Mouse (Mus musculus) forebrain, embryonic 16.5 days (tissue): ENCODE data around the gene Ccr3. TPM values are rescaled to one million over a fixed set of nuclear protein-coding genes. Genes with fewer than 3 reads are reported as not detected.
"Not testable (repeated sequence)": the region's sequence is repeated elsewhere in the genome, so short reads cannot be mapped to it uniquely, and the experiment has no call there.

Experiments used
- ATAC-seq: fragments of 200-750 bp; cut with Nextera tagmentation; 2 replicates; pipeline ENCODE4 v1.8.0; 2017; ENCODE audit warnings: mild to moderate bottlenecking, moderate library complexity
- H3K27ac ChIP-seq: fragments of 300-500 bp; sonication (generic); 2 replicates; pipeline ENCODE4 v1.5.1; 2014; ENCODE audit warnings: low read length, control low read depth
- H3K27me3 ChIP-seq: fragments of 300-500 bp; sonication (generic); replicated peaks from 2 replicates; pipeline ENCODE4 v1.6.1; 2014; ENCODE audit warnings: low read length; ENCODE audit not compliant: control insufficient read depth, insufficient read depth
- H3K36me3 ChIP-seq: fragments of 300-500 bp; sonication (generic); 2 replicates; pipeline ENCODE4 v1.6.1; 2014; ENCODE audit not compliant: control insufficient read depth, insufficient read depth
- H3K4me1 ChIP-seq: fragments of 300-500 bp; sonication (generic); replicated peaks from 2 replicates; pipeline ENCODE4 v1.6.1; 2014; ENCODE audit warnings: low read length; ENCODE audit not compliant: control insufficient read depth, insufficient read depth
- H3K4me2 ChIP-seq: fragments of 300-500 bp; sonication (generic); 2 replicates; pipeline ENCODE4 v1.6.1; 2014; ENCODE audit warnings: mild to moderate bottlenecking, low read length, control low read depth
- H3K4me3 ChIP-seq: fragments of 300-500 bp; sonication (generic); replicated peaks from 2 replicates; pipeline ENCODE4 v1.5.1; 2014; ENCODE audit warnings: mild to moderate bottlenecking, low read length, control low read depth
- H3K9ac ChIP-seq: fragments of 300-500 bp; sonication (generic); replicated peaks from 2 replicates; pipeline ENCODE4 v1.6.1; 2014; ENCODE audit warnings: low read depth, low read length, control low read depth
- H3K9me3 ChIP-seq: fragments of 300-500 bp; sonication (generic); 2 replicates; pipeline ENCODE4 v1.6.1; 2016; ENCODE audit warnings: low read length; ENCODE audit not compliant: control insufficient read depth
- WGBS: fragments of 180-500 bp; shearing (Covaris S2); extraction: QIAGEN DNeasy Blood & Tissue Kit; methylation state at CpG from one replicate; pipeline ENCODE4 v1.1.7; 2014; 5-methylcytosine and 5-hydroxymethylcytosine counted together
- polyA plus RNA-seq: library from polyadenylated mRNA; unstranded; fragments of >200 nt; fragmentation: Nextera tagmentation; extraction: Ambion mirVana; gene quantifications from 2 replicates; pipeline ENCODE4 v1.2.1, GENCODE M21; 2015

The Ccr3 gene
- polyA plus RNA-seq, 1 experiment from 2014 or later = not detected

DNA sequence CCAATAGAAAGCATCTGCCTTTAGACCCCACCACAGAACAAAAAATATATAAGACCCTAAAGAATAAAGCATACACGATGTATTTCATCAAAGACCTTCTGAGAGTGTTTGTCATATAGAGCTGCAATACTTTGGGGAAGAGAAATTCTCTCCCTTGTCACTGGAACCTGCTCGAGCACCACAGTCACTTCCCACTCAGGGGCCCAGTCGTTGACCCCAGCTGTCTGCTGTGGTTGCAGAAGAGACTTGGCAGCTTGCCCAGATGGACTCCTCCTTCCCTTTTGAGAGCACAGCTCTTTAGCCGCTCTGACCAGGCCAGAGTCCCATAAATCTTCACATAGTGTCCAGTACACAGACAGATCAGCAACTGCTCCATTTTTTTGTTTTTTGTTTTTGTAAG lies 15.9 kb downstream of the Ccr3 start:
- H3K4me2 ChIP-seq = no peak overlapping the region
- WGBS = 36% methylated on average over 4 of the region's 4 CpGs
- no peak for ATAC-seq
- H3K9me3 ChIP-seq = no peaks in the 10 kb centered on the region
- no peak overlapping the region for H3K27ac ChIP-seq
- H3K36me3 ChIP-seq = no peaks in the 10 kb centered on the region
- H3K4me3 ChIP-seq = no peak overlapping the region
- no peak overlapping the region for H3K9ac ChIP-seq
- no peaks in the 10 kb centered on the region for H3K27me3 ChIP-seq
- no peaks in the 10 kb centered on the region for H3K4me1 ChIP-seq

DNA sequence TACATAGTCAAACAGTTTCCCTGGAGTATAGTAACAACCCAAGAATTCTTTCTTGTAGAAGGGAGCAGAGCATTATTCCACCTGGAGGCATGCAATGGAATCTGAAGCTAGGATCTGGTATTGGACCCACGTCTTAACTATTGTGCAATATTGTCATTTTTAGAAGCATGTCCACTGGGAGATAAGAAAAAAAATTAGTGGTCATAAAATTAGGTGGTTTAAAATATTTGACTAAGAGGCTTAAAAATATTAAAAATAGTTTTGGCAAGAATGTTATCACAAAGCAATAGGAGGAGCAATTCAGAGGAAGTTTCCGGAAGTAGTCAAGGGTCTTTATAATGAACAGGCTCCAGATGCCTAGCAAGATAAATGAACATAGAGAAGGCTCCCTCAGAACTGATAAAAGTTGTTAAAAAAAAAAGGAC lies 16.4 kb downstream of the Ccr3 start:
- Histone ChIP-seq H3K9ac (no peak overlapping the region), H3K4me2 (no peak overlapping the region), H3K36me3 (no peaks in the 10 kb centered on the region), H3K9me3 (no peaks in the 10 kb centered on the region), H3K27ac (no peak overlapping the region), H3K4me3 (no peak overlapping the region), H3K27me3 (no peaks in the 10 kb centered on the region), H3K4me1 (no peaks in the 10 kb centered on the region)
- WGBS = 82% methylated on average over 2 of the region's 2 CpGs
- ATAC-seq = no peak

DNA sequence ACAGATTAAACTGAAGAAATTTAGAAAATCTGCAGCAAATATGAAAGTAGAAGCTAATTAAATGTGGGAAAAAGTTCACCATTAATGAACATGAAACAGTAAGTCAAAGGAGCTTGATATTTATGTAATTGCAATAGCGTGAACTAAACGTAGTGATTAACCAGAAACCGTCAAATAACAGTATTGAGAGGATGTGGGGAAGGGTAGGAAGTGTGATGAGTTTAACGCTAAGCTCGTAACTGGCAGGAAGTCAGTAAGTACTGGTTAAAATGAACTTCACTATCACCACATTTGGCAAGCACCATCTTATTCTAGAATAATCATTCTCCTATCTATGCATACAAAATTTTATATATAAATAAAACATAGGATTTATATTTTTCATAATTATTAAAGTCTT lies 17.2 kb downstream of the Ccr3 start:
- Histone ChIP-seq H3K27ac (no peak overlapping the region), H3K4me1 (no peaks in the 10 kb centered on the region), H3K9ac (no peak overlapping the region), H3K36me3 (no peaks in the 10 kb centered on the region), H3K4me2 (no peak overlapping the region), H3K27me3 (no peaks in the 10 kb centered on the region), H3K9me3 (no peaks in the 10 kb centered on the region), H3K4me3 (no peak overlapping the region)
- ATAC-seq = no peak
- WGBS = 79% methylated on average over 5 of the region's 5 CpGs

DNA sequence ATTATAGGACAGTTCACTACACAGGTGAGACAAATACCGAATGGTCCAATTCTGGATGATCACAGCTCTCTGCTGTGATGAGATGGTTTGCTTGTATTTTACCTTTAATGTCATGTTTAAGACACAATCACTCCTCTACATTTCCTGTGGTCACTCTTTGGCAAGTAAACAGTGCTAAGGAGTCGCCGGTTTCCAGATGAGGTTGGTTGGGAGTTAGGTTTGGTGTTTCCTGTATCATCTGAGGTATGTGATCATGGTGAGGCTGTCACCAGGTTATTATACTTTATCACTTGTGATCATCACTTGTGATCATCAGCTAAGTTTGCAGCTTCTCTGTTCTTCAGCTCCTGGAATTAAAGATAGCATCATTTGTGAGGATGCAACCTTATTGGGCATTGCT lies 19.2 kb downstream of the Ccr3 start:
- no peak for ATAC-seq

DNA sequence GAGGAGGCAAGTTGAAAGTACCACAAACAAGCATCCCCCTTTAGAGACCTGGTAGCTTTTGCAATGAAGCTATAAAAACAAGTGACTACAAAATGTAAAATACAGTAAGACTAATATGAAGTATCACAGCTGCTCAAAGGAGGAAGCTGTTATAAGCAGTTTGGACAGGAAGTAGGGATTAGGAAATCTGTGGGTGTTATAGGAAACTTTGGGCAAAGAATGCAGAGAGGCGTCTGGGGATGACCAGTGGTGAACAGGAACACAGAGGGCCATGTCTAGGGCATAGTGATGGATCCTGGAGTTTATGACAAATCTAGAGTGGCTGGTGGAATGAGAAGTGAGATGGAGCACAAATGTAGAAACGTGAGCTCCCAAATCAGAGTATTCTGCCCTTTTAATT lies 31.8 kb downstream of the Ccr3 start:
- Histone ChIP-seq H3K9ac (no peak overlapping the region), H3K27ac (no peak overlapping the region), H3K4me1 (no peaks in the 10 kb centered on the region), H3K9me3 (no peaks in the 10 kb centered on the region), H3K27me3 (no peaks in the 10 kb centered on the region), H3K4me2 (no peak overlapping the region), H3K4me3 (no peak overlapping the region), H3K36me3 (no peaks in the 10 kb centered on the region)
- no peak for ATAC-seq
- WGBS = 68% methylated on average over 2 of the region's 2 CpGs

More for the DNA sequence above, 19.2 kb downstream of the Ccr3 start:
- Histone ChIP-seq H3K9ac (no peak overlapping the region), H3K9me3 (no peaks in the 10 kb centered on the region), H3K27me3 (no peaks in the 10 kb centered on the region), H3K4me3 (no peak overlapping the region), H3K4me2 (no peak overlapping the region), H3K27ac (no peak overlapping the region), H3K36me3 (no peaks in the 10 kb centered on the region), H3K4me1 (no peaks in the 10 kb centered on the region)
- 89% methylated on average over 3 of the region's 3 CpGs for WGBS

DNA sequence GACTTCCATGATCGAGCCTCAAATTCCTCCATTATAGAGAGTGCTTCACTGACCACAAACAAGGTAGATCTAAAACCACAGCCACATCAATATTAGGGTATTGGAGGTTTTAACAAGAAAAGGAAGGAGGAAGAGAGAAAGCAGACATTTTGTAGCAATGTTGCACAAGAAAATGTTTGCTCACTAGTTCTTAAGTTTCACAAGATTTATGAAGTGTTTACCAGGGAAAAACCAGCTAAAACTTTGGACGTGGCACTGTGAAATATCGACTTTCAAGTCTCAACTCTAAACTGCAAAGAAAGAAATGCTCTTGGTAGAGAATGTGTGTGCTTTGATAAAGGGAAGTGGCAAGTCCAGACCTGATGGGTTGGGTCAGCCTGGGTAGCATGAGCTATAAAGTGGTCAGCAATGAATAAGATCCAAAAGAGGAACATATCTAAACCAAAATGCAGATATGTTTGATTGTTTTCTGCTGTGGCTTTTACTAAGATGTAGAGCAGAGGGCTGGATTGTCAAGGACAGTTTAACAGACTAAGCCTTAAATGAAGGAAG lies 34.5 kb downstream of the Ccr3 start:
- no peak for ATAC-seq
- Histone ChIP-seq H3K4me3 (no peak overlapping the region), H3K27ac (no peak overlapping the region), H3K27me3 (no peaks in the 10 kb centered on the region), H3K9ac (no peak overlapping the region), H3K4me2 (no peak overlapping the region), H3K4me1 (no peaks in the 10 kb centered on the region), H3K36me3 (no peaks in the 10 kb centered on the region), H3K9me3 (no peaks in the 10 kb centered on the region)
- WGBS = 89% methylated on average over 3 of the region's 3 CpGs

DNA sequence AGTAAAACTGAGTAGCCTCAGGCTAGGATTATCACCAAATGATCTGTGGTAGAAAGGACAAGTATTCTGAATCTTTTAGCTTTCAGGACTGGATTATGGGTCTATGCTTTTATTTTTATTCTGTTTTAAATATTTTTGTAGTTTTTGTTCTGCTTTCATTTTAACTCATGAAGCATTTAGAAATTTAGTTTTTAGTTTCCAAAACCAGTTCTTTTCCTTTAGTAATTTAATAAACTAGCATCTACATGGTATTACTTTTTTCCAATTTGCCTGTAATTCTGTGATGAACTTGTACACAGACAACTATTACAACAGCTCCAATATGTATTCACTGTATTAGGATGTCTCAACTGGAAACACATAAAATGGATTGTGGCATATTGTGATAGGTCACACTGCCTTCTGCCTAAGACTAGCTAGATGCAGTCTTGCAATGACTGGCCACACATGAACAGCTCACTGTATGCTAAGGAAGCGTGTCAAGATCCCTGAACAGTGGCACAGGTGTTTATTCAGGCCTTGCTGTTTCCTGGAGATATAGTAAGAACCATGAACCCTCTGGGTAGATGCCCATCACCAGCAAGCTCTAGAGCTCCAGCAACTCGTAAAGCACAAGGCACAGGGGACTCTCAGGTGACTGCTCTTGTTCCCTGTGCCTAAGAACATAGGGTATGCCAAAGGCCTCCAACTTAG lies 38.0 kb downstream of the Ccr3 start:
- no peak for ATAC-seq
- H3K27me3 ChIP-seq = no peaks in the 10 kb centered on the region
- H3K4me2 ChIP-seq = no peak overlapping the region
- no peaks in the 10 kb centered on the region for H3K4me1 ChIP-seq
- no peaks in the 10 kb centered on the region for H3K9me3 ChIP-seq
- 70% methylated on average over 2 of the region's 2 CpGs for WGBS
- H3K4me3 ChIP-seq = no peak overlapping the region
- no peak overlapping the region for H3K27ac ChIP-seq
- H3K36me3 ChIP-seq = no peaks in the 10 kb centered on the region
- H3K9ac ChIP-seq = no peak overlapping the region

DNA sequence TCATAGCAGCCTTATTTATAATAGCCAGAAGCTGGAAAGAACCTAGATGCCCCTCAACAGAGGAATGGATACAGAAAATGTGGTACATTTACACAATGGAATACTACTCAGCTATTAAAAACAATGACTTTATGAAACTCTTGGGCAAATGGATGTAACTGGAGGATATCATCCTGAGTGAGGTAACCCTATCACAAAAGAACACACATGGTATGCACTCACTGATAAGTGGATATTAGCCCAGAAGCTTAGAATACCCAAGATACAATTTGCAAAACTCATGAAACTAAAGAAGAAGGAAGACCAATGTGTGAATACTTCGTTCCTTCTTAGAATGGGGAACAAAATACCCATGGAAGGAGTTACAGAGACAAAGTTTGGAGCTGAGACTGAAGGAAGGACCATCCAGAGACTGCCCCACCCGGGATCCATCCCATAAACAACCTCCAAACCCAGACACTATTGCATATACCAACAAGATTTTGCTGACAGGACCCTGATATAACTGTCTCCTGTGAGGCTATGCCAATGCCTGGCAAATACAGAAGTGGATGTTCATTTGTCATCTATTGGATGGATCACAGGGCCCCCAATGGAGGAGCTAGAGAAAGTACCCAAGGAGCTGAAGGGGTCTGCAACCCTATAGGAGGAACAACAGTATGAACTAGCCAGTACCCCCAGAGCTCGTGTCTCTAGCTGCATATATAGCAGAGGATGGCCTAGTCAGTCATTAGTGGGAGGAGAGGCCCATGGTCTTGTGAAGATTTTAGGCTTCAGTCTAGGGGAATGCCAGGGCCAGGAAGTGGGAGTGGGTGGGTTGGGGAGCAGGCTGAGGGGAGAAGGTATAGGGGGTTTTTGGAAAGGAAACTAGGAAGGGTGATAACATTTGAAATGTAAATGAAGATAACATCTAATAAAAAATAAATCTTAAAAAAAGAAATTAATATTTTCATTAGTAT lies 40.0 kb downstream of the Ccr3 start:
- not testable (repeated sequence) for H3K4me3 ChIP-seq, H3K4me2 ChIP-seq, H3K9ac ChIP-seq, H3K4me1 ChIP-seq, H3K36me3 ChIP-seq, H3K9me3 ChIP-seq, ATAC-seq, H3K27ac ChIP-seq, H3K27me3 ChIP-seq
- WGBS = 67% methylated on average over 3 of the region's 3 CpGs

DNA sequence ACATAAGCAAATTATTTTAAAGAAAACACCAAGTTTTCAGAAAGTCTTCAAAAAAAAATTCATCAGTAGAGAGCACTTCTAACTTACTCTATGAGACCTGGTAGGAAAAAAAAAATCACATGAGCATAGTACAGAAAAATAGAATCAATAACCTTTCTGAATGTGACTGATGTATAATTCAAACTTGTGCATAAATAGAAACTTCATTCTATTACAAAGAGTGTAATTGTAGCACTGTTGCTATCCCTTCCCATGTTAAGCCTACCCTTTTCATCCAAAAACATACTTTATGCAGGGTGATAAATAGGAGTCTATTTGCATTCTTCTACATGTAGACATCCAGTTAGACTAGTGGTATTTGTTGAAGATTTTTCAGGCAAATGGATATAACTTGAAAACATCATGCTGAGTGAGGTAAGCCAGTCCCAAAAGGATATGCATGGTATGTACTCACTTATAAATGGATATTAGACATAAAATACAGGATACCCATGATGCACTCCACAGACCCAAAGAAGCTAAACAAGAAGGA lies 44.9 kb downstream of the Ccr3 start:
- H3K4me1 ChIP-seq = no peaks in the 10 kb centered on the region
- H3K9ac ChIP-seq = no peak overlapping the region
- H3K27me3 ChIP-seq = no peaks in the 10 kb centered on the region
- H3K4me2 ChIP-seq = no peak overlapping the region
- no peaks in the 10 kb centered on the region for H3K9me3 ChIP-seq
- no peak overlapping the region for H3K4me3 ChIP-seq
- ATAC-seq = no peak
- H3K27ac ChIP-seq = no peak overlapping the region
- no peaks in the 10 kb centered on the region for H3K36me3 ChIP-seq
